Mouse (Mus musculus) MEL (cell line): ENCODE results near the gene Car2. TPM values are rescaled to one million over a fixed set of nuclear protein-coding genes. Genes with fewer than 3 reads are reported as not detected.

Experiments
- DNase-seq: peaks from one replicate; pipeline ENCODE4 v3.0.0; 2011; ENCODE audit warnings: low read depth, low spot score
- H3K27ac ChIP-seq: 2 replicates; pipeline ENCODE4 v1.5.1; 2012; ENCODE audit warnings: low read depth, mild to moderate bottlenecking, control low read depth, low read length, moderate library complexity; ENCODE audit not compliant: control insufficient read depth
- H3K27me3 ChIP-seq, 2 experiments: fragments of 150-350 bp in 1 of 2; sonication (generic) in 1 of 2; 2 replicates each; pipeline ENCODE4 v1.6.1; 2012; ENCODE audit warnings: low read length in 2 of 2, mild to moderate bottlenecking in 2 of 2, improper control_type of control experiment in 1 of 2, moderate library complexity in 1 of 2; ENCODE audit not compliant: insufficient read depth in 2 of 2, control insufficient read depth in 1 of 2
- H3K36me3 ChIP-seq, 2 experiments: 2 replicates each; pipeline ENCODE4 v1.6.1; 2012 to 2014; ENCODE audit warnings: low read length in 2 of 2, improper control_type of control experiment in 1 of 2, inconsistent platforms in 1 of 2, mild to moderate bottlenecking in 1 of 2; ENCODE audit not compliant: insufficient read depth in 2 of 2, control insufficient read depth in 1 of 2
- H3K4me1 ChIP-seq, 2 experiments: fragments of 150-350 bp in 1 of 2; sonication (generic) in 1 of 2; 2 replicates each; pipeline ENCODE4 v1.6.1; 2012; ENCODE audit warnings: low read length in 2 of 2, improper control_type of control experiment in 1 of 2, mild to moderate bottlenecking in 1 of 2; ENCODE audit not compliant: insufficient read depth in 2 of 2, control insufficient read depth in 1 of 2
- H3K4me3 ChIP-seq, 2 experiments: fragments of 150-350 bp in 1 of 2; sonication (generic) in 1 of 2; 2 replicates each; pipeline ENCODE4 v1.5.1; 2012; ENCODE audit warnings: low read depth in 2 of 2, low read length in 2 of 2, mild to moderate bottlenecking in 2 of 2, moderate library complexity in 2 of 2, control low read depth in 1 of 2, improper control_type of control experiment in 1 of 2; ENCODE audit not compliant: control insufficient read depth in 1 of 2, insufficient read depth in 1 of 2
- H3K79me2 ChIP-seq: 2 replicates; pipeline ENCODE4 v1.6.1; 2012; ENCODE audit warnings: mild to moderate bottlenecking, low read length, moderate library complexity; ENCODE audit not compliant: control insufficient read depth, poor library complexity, insufficient read depth
- H3K9ac ChIP-seq: 2 replicates; pipeline ENCODE4 v1.6.1; 2012; ENCODE audit warnings: low read depth, mild to moderate bottlenecking, control low read depth, low read length, moderate library complexity; ENCODE audit not compliant: control insufficient read depth, poor library complexity, severe bottlenecking
- H3K9me3 ChIP-seq: fragments of 150-350 bp; sonication (generic); replicated peaks from 2 replicates; pipeline ENCODE4 v1.6.1; 2012; ENCODE audit warnings: mild to moderate bottlenecking, low read length, improper control_type of control experiment, moderate library complexity; ENCODE audit not compliant: insufficient read depth
- BHLHE40 ChIP-seq: IDR thresholded peaks from 2 replicates; pipeline ENCODE4 v1.6.1; 2012; ENCODE audit warnings: low read depth, mild to moderate bottlenecking, inconsistent platforms, low read length, improper control_type of control experiment, borderline replicate concordance
- CHD1 ChIP-seq: IDR thresholded peaks from 2 replicates; pipeline ENCODE4 v1.6.1; 2012; ENCODE audit warnings: low read depth, mild to moderate bottlenecking, inconsistent platforms, low read length, improper control_type of control experiment
- E2F4 ChIP-seq: IDR thresholded peaks from 2 replicates; pipeline ENCODE4 v1.6.1; 2011; ENCODE audit warnings: low read depth, low read length, improper control_type of control experiment, borderline replicate concordance
- ELF1 ChIP-seq: IDR thresholded peaks from 2 replicates; pipeline ENCODE4 v1.6.1; 2014; ENCODE audit warnings: low read depth, mild to moderate bottlenecking, inconsistent platforms, low read length, improper control_type of control experiment, moderate library complexity
- EP300 ChIP-seq, 2 experiments: IDR thresholded peaks; 2 replicates each; pipeline ENCODE4 v1.6.1; 2011; ENCODE audit warnings: improper control_type of control experiment in 2 of 2, low read length in 2 of 2, low read depth in 1 of 2, mild to moderate bottlenecking in 1 of 2
- ETS1 ChIP-seq: IDR thresholded peaks from 2 replicates; pipeline ENCODE4 v1.6.1; 2012; ENCODE audit warnings: low read depth, mild to moderate bottlenecking, inconsistent platforms, low read length, improper control_type of control experiment, moderate library complexity
- GATA1 ChIP-seq: IDR thresholded peaks from 2 replicates; pipeline ENCODE4 v1.6.1; 2011; ENCODE audit warnings: low read depth, low read length, improper control_type of control experiment
- KAT2A ChIP-seq: conservative IDR thresholded peaks from 2 replicates; pipeline ENCODE4 v1.6.1; 2012; ENCODE audit warnings: low read depth, low read length, improper control_type of control experiment, inconsistent platforms
- MAFK ChIP-seq: IDR thresholded peaks from 2 replicates; pipeline ENCODE4 v1.6.1; 2011; ENCODE audit warnings: low read depth, mild to moderate bottlenecking, low read length, improper control_type of control experiment, borderline replicate concordance
- MXI1 ChIP-seq: IDR thresholded peaks from 2 replicates; pipeline ENCODE4 v1.6.1; 2011; ENCODE audit warnings: mild to moderate bottlenecking, low read depth, low read length, improper control_type of control experiment
- NRF1 ChIP-seq: IDR thresholded peaks from 2 replicates; pipeline ENCODE4 v1.6.1; 2014; ENCODE audit warnings: low read depth, mild to moderate bottlenecking, inconsistent platforms, low read length, improper control_type of control experiment, moderate library complexity; ENCODE audit not compliant: poor library complexity, insufficient read depth, severe bottlenecking
- POLR2AphosphoS5 ChIP-seq: IDR thresholded peaks from 2 replicates; pipeline ENCODE4 v1.6.1; 2012; ENCODE audit warnings: low read depth, borderline replicate concordance, mild to moderate bottlenecking, inconsistent platforms, low read length, moderate library complexity, mixed read lengths
- RAD21 ChIP-seq: IDR thresholded peaks from 2 replicates; pipeline ENCODE4 v1.6.1; 2011; ENCODE audit warnings: mild to moderate bottlenecking, low read depth, low read length, improper control_type of control experiment
- RCOR1 ChIP-seq: IDR thresholded peaks from 2 replicates; pipeline ENCODE4 v1.6.1; 2012; ENCODE audit warnings: low read depth, mild to moderate bottlenecking, inconsistent platforms, low read length, improper control_type of control experiment
- TBP ChIP-seq: IDR thresholded peaks from 2 replicates; pipeline ENCODE4 v1.8.0; 2011; ENCODE audit warnings: low read depth, low read length, improper control_type of control experiment
- TCF12 ChIP-seq: IDR thresholded peaks from 2 replicates; pipeline ENCODE4 v1.6.1; 2014; ENCODE audit warnings: low read depth, mild to moderate bottlenecking, inconsistent platforms, low read length, improper control_type of control experiment, moderate library complexity
- UBTF ChIP-seq: IDR thresholded peaks from 2 replicates; pipeline ENCODE4 v1.6.1; 2012; ENCODE audit warnings: low read depth, mild to moderate bottlenecking, inconsistent platforms, low read length, improper control_type of control experiment, moderate library complexity, borderline replicate concordance; ENCODE audit not compliant: insufficient read depth
- USF1 ChIP-seq: IDR thresholded peaks from 2 replicates; pipeline ENCODE4 v1.6.1; 2014; ENCODE audit warnings: low read depth, mild to moderate bottlenecking, inconsistent platforms, low read length, improper control_type of control experiment, moderate library complexity
- USF2 ChIP-seq, 2 experiments: IDR thresholded peaks; 2 replicates each; pipeline ENCODE4 v1.6.1; 2011 to 2012; ENCODE audit warnings: improper control_type of control experiment in 2 of 2, low read length in 2 of 2, borderline replicate concordance in 1 of 2, inconsistent platforms in 1 of 2, low read depth in 1 of 2, mild to moderate bottlenecking in 1 of 2; ENCODE audit not compliant: insufficient read depth in 1 of 2
- ZMIZ1 ChIP-seq: IDR thresholded peaks from 2 replicates; pipeline ENCODE4 v1.6.1; 2012; ENCODE audit warnings: low read depth, mild to moderate bottlenecking, inconsistent platforms, low read length, improper control_type of control experiment, moderate library complexity
- polyA plus RNA-seq, 2 experiments: library from polyadenylated mRNA; stranded (reverse) in 1 of 2; unstranded in 1 of 2; fragments of >175 nt in 1 of 2; fragments of >200 nt in 1 of 2; gene quantifications; 2 replicates each; pipeline versions ENCODE4 v1.2.1 to v1.2.4; 2012; ENCODE audit warnings: low replicate concordance in 2 of 2, low read depth in 1 of 2; ENCODE audit not compliant: insufficient read length in 2 of 2, insufficient read depth in 1 of 2, missing spikeins in 1 of 2
- total RNA-seq: library from RNA; depleted of rRNA; stranded (reverse); fragments of 300-350 nt; gene quantifications from 2 replicates; pipeline ENCODE4 v1.2.3, GENCODE M21; 2012

Gene Car2
- total and polyA plus RNA-seq, 3 experiments = 109 to 397 (median 369) TPM

DNA sequence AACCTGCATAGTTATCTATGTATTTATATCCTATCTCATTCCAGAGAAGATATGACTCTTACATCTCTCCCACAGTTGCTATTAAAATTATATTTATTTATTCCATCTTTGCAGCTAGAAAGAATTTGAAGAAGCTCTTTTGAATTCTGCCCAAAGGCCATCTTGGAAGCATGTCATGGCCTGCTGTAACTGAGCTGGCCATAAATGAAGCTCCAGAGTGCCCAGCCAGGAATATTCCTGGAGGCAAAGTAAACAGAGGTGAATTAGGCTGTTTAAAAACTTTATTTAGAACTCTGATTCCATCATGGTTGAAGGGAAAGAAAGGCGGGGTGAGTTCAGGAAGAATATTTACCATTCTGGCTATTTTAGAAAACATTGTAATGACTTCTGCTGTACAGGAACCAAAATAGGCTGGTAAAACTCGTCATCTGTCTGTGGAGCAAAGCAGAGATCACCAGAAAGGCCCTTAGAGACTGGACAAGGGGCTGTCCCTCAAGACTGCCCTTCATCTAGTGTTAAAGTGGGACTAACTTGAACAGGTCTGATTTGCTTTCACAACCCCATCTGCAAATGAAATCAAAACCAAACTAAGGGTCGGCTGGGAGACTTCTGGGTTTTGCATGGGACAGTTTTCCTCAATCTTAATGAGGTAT is 46.5 kb upstream of the Car2 start:
- H3K27ac ChIP-seq = no peak overlapping the region
- H3K36me3 ChIP-seq = no peaks in the 10 kb centered on the region
- H3K9me3 ChIP-seq = no peaks in the 10 kb centered on the region
- no peak for DNase-seq
- no peak overlapping the region for H3K4me3 ChIP-seq
- no peak for TF ChIP-seq POLR2AphosphoS5
- no peak for TF ChIP-seq UBTF
- TF ChIP-seq USF1 = no peak
- TF ChIP-seq ZMIZ1 = no peak
- TF ChIP-seq E2F4 = no peak
- no peak for TF ChIP-seq ETS1
- no peak for TF ChIP-seq BHLHE40
- TF ChIP-seq NRF1 = no peak
- no peak for TF ChIP-seq RAD21
- no peak for TF ChIP-seq MAFK
- TF ChIP-seq KAT2A = no peak
- TF ChIP-seq GATA1 = no peak
- no peak for TF ChIP-seq TBP
- TF ChIP-seq ELF1 = no peak
- TF ChIP-seq EP300 (IDR thresholded peaks at IDR 0.05; ENCODE audit: low read depth in 1 of 2, low read length in 2 of 2) = no peak
- no peak for TF ChIP-seq MXI1
- no peak for TF ChIP-seq USF2 (IDR thresholded peaks at IDR 0.05; ENCODE audit: borderline replicate concordance in 1 of 2, insufficient read depth in 1 of 2, low read depth in 1 of 2, low read length in 2 of 2)
- TF ChIP-seq CHD1 = no peak
- no peak for TF ChIP-seq RCOR1
- TF ChIP-seq TCF12 = no peak
- H3K27me3 ChIP-seq = no peaks in the 10 kb centered on the region
- H3K9ac ChIP-seq = no peak overlapping the region
- H3K4me1 ChIP-seq = peaks cover 0 to 3% of the 10 kb centered on the region in 2 experiments; a peak in 2 of 4 replicates
- no peaks in the 10 kb centered on the region for H3K79me2 ChIP-seq
